Mouse (Mus musculus) G1E (cell line): ENCODE data around the gene Pard6b. TPM values are rescaled to one million over a fixed set of nuclear protein-coding genes. Genes with fewer than 3 reads are reported as not detected.
A peak's percentile ranks its signal among the peaks of the same experiment; 100 is the strongest.

Experiments used
- ATAC-seq: 2 replicates; pipeline ENCODE4 v1.8.0; 2016; ENCODE audit warnings: mild to moderate bottlenecking; ENCODE audit not compliant: insufficient number of reproducible peaks, poor library complexity, low FRiP score, severe bottlenecking; ENCODE audit errors: extremely low read depth
- DNase-seq: peaks from one replicate; pipeline ENCODE4 v3.0.0; 2012; ENCODE audit warnings: low spot score
- H3K27me3 ChIP-seq: 2 replicates; pipeline ENCODE4 v1.6.1; 2012; ENCODE audit warnings: mild to moderate bottlenecking, low read length, inconsistent platforms; ENCODE audit not compliant: insufficient read depth
- H3K36me3 ChIP-seq: replicated peaks from 2 replicates; pipeline ENCODE3; 2012; ENCODE audit warnings: mild to moderate bottlenecking, inconsistent platforms
- H3K4me1 ChIP-seq: 2 replicates; pipeline ENCODE4 v1.6.1; 2012; ENCODE audit warnings: low read depth, low read length, inconsistent platforms, mixed read lengths; ENCODE audit not compliant: insufficient read depth
- H3K4me3 ChIP-seq: 2 replicates; pipeline ENCODE4 v1.5.1; 2012; ENCODE audit warnings: low read depth, mild to moderate bottlenecking, inconsistent platforms, low read length, moderate library complexity, mixed read lengths
- H3K9me3 ChIP-seq: replicated peaks from 2 replicates; pipeline ENCODE4 v1.6.1; 2012; ENCODE audit warnings: inconsistent platforms
- CTCF ChIP-seq: IDR thresholded peaks from 2 replicates; pipeline ENCODE4 v1.5.1; 2012; ENCODE audit warnings: low read depth, low read length, inconsistent platforms, mixed read lengths
- GATA1 ChIP-seq: IDR thresholded peaks from 2 replicates; pipeline ENCODE4 v1.6.1; 2012; ENCODE audit warnings: borderline replicate concordance, low read length, inconsistent platforms, mixed read lengths
- GATA2 ChIP-seq: IDR thresholded peaks from 2 replicates; pipeline ENCODE4 v1.6.1; 2012; ENCODE audit warnings: low read depth, low read length, inconsistent platforms, borderline replicate concordance
- POLR2AphosphoS5 ChIP-seq: IDR thresholded peaks from 2 replicates; pipeline ENCODE4 v1.6.1; 2012; ENCODE audit warnings: low read depth, low read length, inconsistent platforms; ENCODE audit not compliant: insufficient replicate concordance
- TAL1 ChIP-seq: conservative IDR thresholded peaks from 2 replicates; pipeline ENCODE4 v1.6.1; 2012; ENCODE audit warnings: low read depth, low read length, inconsistent platforms, mixed read lengths
- polyA plus RNA-seq: library from polyadenylated mRNA; stranded (reverse); fragments of >175 nt; gene quantifications from 2 replicates; pipeline ENCODE4 v1.2.3, GENCODE M21; 2012
- total RNA-seq, 2 experiments: library from RNA; stranded (forward) in 1 of 2; stranded (reverse) in 1 of 2; fragments of 200-1000 nt in 1 of 2; fragments of >200 nt in 1 of 2; fragmentation: Nextera tagmentation in 1 of 2; gene quantifications; 2 replicates each; pipeline ENCODE4 v1.2.3; 2014 to 2017

Gene Pard6b
- total and polyA plus RNA-seq, 3 experiments: 4.8 to 5.5 (median 4.8) TPM

DNA sequence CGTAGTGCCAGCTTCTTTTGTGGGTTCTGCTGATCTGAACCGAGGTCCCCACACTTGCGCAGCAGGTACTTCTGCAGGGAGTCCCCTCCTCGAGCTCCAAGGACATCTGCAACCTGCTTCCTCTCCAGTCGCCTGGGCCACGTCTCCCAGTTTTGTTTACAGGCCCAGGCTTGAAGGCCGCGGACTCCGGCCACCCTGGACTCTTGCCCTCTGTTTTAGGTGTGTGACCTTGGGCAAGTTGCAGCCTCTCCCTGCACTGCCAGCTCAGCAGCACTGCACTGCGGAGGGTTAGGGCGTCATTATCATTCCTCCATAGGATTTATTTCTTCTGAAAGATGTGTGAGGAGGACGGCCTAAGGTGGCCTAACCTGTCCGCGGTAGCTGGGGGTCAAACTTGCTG is 47.0 kb downstream of the Pard6b start:
- no peaks in the 10 kb centered on the region for H3K36me3 ChIP-seq
- ATAC-seq (no peak), DNase-seq (no peak)
- TF ChIP-seq GATA2 (no peak), TAL1 (no peak), CTCF (no peak), GATA1 (no peak), POLR2AphosphoS5 (no peak)
- peaks cover 18% of the 10 kb centered on the region for H3K4me1 ChIP-seq
- peaks cover 1% of the 10 kb centered on the region; the same call in 1 of the 2 replicates for H3K27me3 ChIP-seq
- no peak overlapping the region for H3K4me3 ChIP-seq
- peaks cover 4% of the 10 kb centered on the region; the same call in 1 of the 2 replicates for H3K9me3 ChIP-seq

DNA sequence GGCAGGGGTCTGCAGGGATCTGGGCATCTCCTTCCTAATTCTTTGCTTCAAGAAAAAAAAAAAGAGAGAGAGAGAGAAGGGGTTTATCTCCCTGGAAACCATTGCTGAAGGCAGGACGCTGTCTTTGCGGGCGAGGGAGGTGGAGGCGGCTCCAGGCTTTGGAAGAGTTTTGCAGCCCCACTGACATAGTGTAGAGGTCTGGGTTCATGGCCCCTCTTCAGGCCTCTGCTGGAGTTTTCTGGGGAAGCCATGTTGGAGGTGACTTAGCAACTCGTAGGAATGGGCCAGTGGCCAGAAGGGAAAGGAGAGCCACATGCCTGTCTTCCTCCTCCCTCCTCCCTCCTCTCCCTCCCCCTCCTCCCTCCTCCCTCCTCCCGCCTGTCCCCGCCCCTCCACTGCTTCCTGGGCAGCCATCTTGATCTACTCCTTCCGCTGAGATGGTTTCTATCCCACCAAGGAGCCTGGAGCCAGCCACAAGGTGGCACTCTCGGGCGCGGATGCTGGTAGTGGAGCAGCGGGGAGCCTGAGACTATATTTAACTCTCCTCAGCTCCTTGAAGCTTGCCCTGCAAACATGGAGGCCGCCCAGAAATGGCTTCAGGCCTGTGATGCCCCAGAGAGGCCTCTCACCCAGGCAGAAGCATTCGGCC is 47.5 kb downstream of the Pard6b start:
- Histone ChIP-seq H3K9me3 (peaks cover 4% of the 10 kb centered on the region; the same call in 1 of the 2 replicates), H3K36me3 (no peaks in the 10 kb centered on the region), H3K4me1 (peaks cover 18% of the 10 kb centered on the region), H3K4me3 (no peak overlapping the region), H3K27me3 (peaks cover 7% of the 10 kb centered on the region)
- ATAC-seq: peak; percentile 87
- TF ChIP-seq TAL1 (no peak), GATA2 (no peak), GATA1 (no peak), POLR2AphosphoS5 (no peak), CTCF (no peak)
- peak; percentile 85 for DNase-seq

DNA sequence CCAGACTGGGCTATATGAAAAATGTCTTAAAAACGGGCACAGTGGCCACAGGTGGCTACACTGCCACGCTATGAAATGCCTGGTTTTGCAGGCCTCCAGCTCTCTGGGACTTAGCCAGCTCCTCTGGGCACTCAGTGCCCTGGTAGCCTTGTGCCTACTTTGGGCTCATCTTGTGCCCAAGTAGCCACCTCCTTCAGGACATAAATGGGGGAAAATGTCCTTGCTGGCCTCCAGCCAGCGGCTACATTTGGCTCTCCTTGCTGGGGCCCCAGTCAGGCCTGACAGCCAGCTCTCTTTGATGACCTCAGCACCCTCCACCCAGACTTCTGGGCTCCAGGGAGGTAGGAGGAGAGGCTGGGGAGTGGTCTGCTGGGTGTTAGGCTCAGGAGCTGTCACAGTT is 49.2 kb downstream of the Pard6b start:
- TF ChIP-seq GATA2 (no peak), GATA1 (no peak), TAL1 (no peak), CTCF (no peak), POLR2AphosphoS5 (no peak)
- Histone ChIP-seq H3K27me3 (peaks cover 10% of the 10 kb centered on the region), H3K4me1 (peaks cover 19% of the 10 kb centered on the region), H3K36me3 (no peaks in the 10 kb centered on the region), H3K9me3 (no peaks in the 10 kb centered on the region), H3K4me3 (no peak overlapping the region)
- ATAC-seq (no peak), DNase-seq (no peak)

DNA sequence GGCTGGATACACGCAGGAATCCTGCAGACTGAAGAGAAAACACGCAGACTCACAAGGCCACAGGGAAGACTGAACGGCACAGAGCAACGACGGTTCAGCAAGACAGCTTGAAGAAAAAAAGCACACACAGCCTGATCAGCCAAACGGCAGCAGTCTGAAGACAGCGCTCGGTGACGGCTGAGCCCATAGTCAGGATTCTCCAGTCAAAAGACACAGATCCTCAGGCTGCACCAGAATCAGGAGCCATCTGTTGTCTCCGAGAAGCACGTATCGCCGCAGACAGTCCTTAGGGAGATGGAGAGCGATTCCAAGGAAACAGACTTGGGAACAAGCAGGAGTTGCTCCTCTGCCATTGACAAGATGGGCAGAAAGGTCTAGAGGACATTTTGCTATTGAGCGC is 56.4 kb downstream of the Pard6b start:
- Histone ChIP-seq H3K36me3 (no peaks in the 10 kb centered on the region), H3K27me3 (peaks cover 13% of the 10 kb centered on the region), H3K9me3 (no peaks in the 10 kb centered on the region), H3K4me3 (no peak overlapping the region), H3K4me1 (peaks cover 3% of the 10 kb centered on the region; the same call in 1 of the 2 replicates)
- no peak for DNase-seq
- TF ChIP-seq TAL1 (no peak), CTCF (no peak), GATA2 (no peak), GATA1 (no peak), POLR2AphosphoS5 (no peak)
- ATAC-seq: no peak

DNA sequence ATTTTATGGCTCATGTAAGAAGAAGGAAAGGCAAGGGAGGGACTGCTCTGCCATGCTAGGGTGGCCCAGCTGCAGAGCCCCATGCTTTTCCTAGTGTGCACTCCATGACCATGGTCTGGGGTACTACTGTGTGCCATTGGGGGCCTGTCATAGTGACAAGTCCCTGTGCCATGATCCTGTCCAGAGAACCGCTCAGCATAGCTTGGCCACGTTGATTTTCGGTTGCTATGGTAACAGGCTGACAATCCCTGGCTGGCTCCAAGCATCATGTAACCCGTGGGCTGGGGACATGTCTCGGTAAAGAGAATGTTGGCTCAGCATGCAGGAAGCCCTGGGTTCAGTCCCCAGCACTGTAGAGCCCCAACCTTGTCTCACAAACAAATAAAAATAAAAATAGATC is 63.0 kb downstream of the Pard6b start:
- Histone ChIP-seq H3K36me3 (peaks cover 17% of the 10 kb centered on the region), H3K4me3 (no peak overlapping the region), H3K9me3 (no peaks in the 10 kb centered on the region), H3K27me3 (peaks cover 4% of the 10 kb centered on the region; the same call in 1 of the 2 replicates), H3K4me1 (0 out of 2 replicates have a peak, but pooled peaks cover 2% of the 10 kb centered on the region)
- ATAC-seq (no peak), DNase-seq (no peak)
- TF ChIP-seq POLR2AphosphoS5 (no peak), GATA2 (no peak), CTCF (no peak), GATA1 (no peak), TAL1 (no peak)

DNA sequence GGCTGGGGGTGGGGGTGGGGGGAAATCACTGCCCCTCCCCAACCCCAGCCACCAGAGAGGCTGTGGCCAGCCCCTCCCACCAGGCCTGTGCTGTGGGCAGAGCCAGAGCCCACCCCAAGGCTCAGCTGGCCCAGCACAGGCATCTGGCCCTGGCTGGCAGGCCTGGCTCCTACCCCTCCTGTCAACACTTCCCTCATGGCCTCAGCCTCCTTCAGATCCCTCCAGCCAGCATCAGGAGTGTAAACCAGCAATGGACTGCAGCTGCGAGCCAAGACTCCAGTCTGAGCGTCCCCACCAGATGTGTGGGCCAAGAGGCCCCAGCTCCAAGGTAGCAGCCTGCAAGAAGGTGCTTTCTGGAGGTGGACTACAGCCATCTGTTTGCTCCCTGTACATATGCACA is 64.6 kb downstream of the Pard6b start:
- DNase-seq: no peak
- Histone ChIP-seq H3K36me3 (peaks cover 34% of the 10 kb centered on the region), H3K4me3 (no peak overlapping the region), H3K27me3 (peaks cover 4% of the 10 kb centered on the region; the same call in 1 of the 2 replicates), H3K4me1 (peaks cover 9% of the 10 kb centered on the region; the same call in 1 of the 2 replicates), H3K9me3 (no peaks in the 10 kb centered on the region)
- TF ChIP-seq TAL1: no peak
- no peak for TF ChIP-seq GATA2
- no peak for TF ChIP-seq CTCF
- no peak for TF ChIP-seq POLR2AphosphoS5
- no peak for TF ChIP-seq GATA1
- ATAC-seq: no peak
